Mouse (Mus musculus): Measurements from ENCODE around the gene Gm904.
"Not testable (repeated sequence)": the region's sequence is repeated elsewhere in the genome, so short reads cannot be mapped to it uniquely, and the experiment has no call there.

The Gm904 gene

DNA sequence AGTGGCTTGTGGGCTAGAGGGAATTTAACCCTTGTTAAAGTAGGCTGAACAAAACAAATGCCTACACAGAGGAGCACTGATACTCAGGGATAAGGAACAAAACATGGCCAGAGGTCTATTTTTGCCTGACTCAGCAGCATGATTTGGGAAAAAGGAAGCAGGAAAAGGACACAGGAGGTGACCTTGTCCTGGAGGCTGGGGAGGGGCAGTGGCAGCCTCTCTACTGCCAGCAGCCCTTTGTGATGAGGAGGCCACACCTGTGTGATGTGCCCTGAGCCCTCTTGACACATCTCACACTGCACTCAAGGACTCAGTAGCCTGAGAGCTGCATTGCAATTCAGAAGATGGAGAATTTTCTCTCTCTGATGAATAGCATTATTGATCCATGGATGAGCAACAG is at the start of gene Gm904:
Gm904 (plus strand) TSS at position 301 of the 400 bp plus-strand sequence.
- DNase-seq (ENCODE audit: low spot score in 2 of 2): not testable (repeated sequence)

DNA sequence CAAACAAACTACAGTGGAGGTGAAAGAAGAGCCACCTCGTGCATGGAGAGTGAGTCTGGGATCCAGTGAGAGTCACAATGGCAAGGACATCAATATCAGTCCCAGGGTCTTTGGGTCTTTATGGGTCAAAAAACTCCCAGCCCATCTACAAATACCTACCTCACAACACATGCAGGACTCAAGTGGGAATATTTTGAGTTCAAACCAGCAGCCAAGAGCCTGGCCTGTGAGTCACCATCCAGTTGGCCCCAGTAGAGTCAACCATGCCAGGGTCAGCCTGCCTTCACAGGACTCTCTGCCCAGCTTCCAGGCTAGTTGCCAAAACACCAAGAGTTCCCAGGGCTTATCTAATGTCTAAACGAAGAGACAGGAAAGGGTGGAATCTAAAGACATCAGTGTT is 5.7 kb downstream of the Gm904 start:
- not testable (repeated sequence) for DNase-seq (ENCODE audit: low spot score in 2 of 2)
